8 mouse cellular contexts compared by ENCODE assay signal in genomic region chr19:6061021-6061533, GRCm38 (mm10). TPM values are rescaled to one million over a fixed set of nuclear protein-coding genes. Genes with fewer than 3 reads are reported as not detected.
DNase-seq lines count a peak whose midpoint lies in the region; ATAC-seq and TF ChIP-seq lines count a peak whose summit lies in the region.

Znhit2 (plus strand) TSS chr19:6061192.

- H3K4me1 ChIP-seq in heart, embryonic 13.5 days = peaks cover 38% of the 10 kb centered on the region
- peaks cover 58% of the 10 kb centered on the region for H3K4me1 ChIP-seq in liver, embryonic 12.5 days
- H3K4me1 ChIP-seq in stomach, postnatal 0 days (replicated peaks; ENCODE audit: control insufficient read depth, insufficient read depth) = peaks cover 5% of the 10 kb centered on the region

- under 1% methylated on average over 58 of the region's 58 CpGs for WGBS in heart, embryonic 13.5 days
- WGBS in liver, embryonic 12.5 days (ENCODE audit: insufficient replicate concordance) = under 1% methylated on average over 58 of the region's 58 CpGs
- WGBS in stomach, postnatal 0 days = under 1% methylated on average over 58 of the region's 58 CpGs

- no peaks in the 10 kb centered on the region for H3K27me3 ChIP-seq in heart, embryonic 13.5 days (replicated peaks)
- no peaks in the 10 kb centered on the region for H3K27me3 ChIP-seq in liver, embryonic 12.5 days (replicated peaks)
- H3K27me3 ChIP-seq in stomach, postnatal 0 days (ENCODE audit: control insufficient read depth, insufficient read depth, low read length) = no peaks in the 10 kb centered on the region

- no peak; the same call in 1 of the 2 replicates for TF ChIP-seq CTCF in stomach, postnatal 0 days (IDR thresholded peaks at IDR 0.05; ENCODE audit: low read depth)

- no peaks in the 10 kb centered on the region for H3K9me3 ChIP-seq in heart, embryonic 13.5 days
- no peaks in the 10 kb centered on the region for H3K9me3 ChIP-seq in liver, embryonic 12.5 days (replicated peaks)
- no peaks in the 10 kb centered on the region for H3K9me3 ChIP-seq in stomach, postnatal 0 days (ENCODE audit: control insufficient read depth, low read length)

- H3K9ac ChIP-seq in heart, embryonic 13.5 days = peak within 1 kb of the TSS; percentile 98
- H3K9ac ChIP-seq in liver, embryonic 12.5 days = peak within 1 kb of the TSS; percentile 96
- peak within 1 kb of the TSS; percentile 90 for H3K9ac ChIP-seq in stomach, postnatal 0 days (ENCODE audit: low read length)

- DNase-seq in CD4-positive, CD25-positive, alpha-beta regulatory T cell, adult 2 months (ENCODE audit: low read depth, low spot score) = peak; percentile 96
- peak; percentile 91 for DNase-seq in brain, embryonic 18.5 days (ENCODE audit: low read depth, low spot score)
- DNase-seq in kidney, postnatal 10 days = peak; percentile 96
- DNase-seq in natural killer cell, adult 2 months (ENCODE audit: low spot score in 2 of 2) = peak; percentile 92 to 93
- peak; percentile 95 for DNase-seq in stomach, postnatal 0 days (ENCODE audit: low spot score)

- peak within 1 kb of the TSS; percentile 93 for H3K4me2 ChIP-seq in heart, embryonic 13.5 days
- H3K4me2 ChIP-seq in liver, embryonic 12.5 days = peak within 1 kb of the TSS; percentile 100
- peak within 1 kb of the TSS; percentile 96 for H3K4me2 ChIP-seq in stomach, postnatal 0 days (replicated peaks; ENCODE audit: low read depth)

- peak within 1 kb of the TSS; percentile 95 for H3K27ac ChIP-seq in heart, embryonic 13.5 days (replicated peaks)
- peak within 1 kb of the TSS; percentile 99 for H3K27ac ChIP-seq in liver, embryonic 12.5 days
- H3K27ac ChIP-seq in stomach, postnatal 0 days (replicated peaks) = peak within 1 kb of the TSS; percentile 96

- peak; percentile 85 for ATAC-seq in erythroid progenitor cell, adult 5-6 weeks (replicated peaks; ENCODE audit: low FRiP score, poor library complexity, severe bottlenecking)
- ATAC-seq in heart, embryonic 13.5 days (ENCODE audit: extremely low read depth, insufficient number of reproducible peaks, low FRiP score, low TSS enrichment) = peak; percentile 54; the same call in 1 of the 2 replicates
- peak; percentile 74 for ATAC-seq in liver, embryonic 12.5 days
- peak; percentile 72 for ATAC-seq in stomach, postnatal 0 days (ENCODE audit: low FRiP score, low TSS enrichment)

- H3K4me3 ChIP-seq in heart, embryonic 13.5 days = peak within 1 kb of the TSS; percentile 91
- H3K4me3 ChIP-seq in liver, embryonic 12.5 days = peak within 1 kb of the TSS; percentile 92
- H3K4me3 ChIP-seq in stomach, postnatal 0 days (ENCODE audit: low read depth, low read length) = peak within 1 kb of the TSS; percentile 83

- peaks cover 18% of the 10 kb centered on the region for H3K36me3 ChIP-seq in heart, embryonic 13.5 days
- peaks cover 34% of the 10 kb centered on the region for H3K36me3 ChIP-seq in liver, embryonic 12.5 days
- H3K36me3 ChIP-seq in stomach, postnatal 0 days (ENCODE audit: control insufficient read depth, insufficient read depth, low read length) = no peaks in the 10 kb centered on the region

- TF ChIP-seq EP300 in stomach, postnatal 0 days (optimal IDR thresholded peaks at IDR 0.05) = peak; percentile 53

RNA-seq across cellular contexts. Expression of gene Znhit2, which starts in this region (rescaled TPM):
- total RNA-seq in erythroid progenitor cell, adult 5-6 weeks (2015; ENCODE audit: low replicate concordance) = 5.9 and 7.2 TPM in 2 replicates
- total RNA-seq in erythroid progenitor cell, adult 5-6 weeks (2017; ENCODE audit: low replicate concordance) = 3.0 and 5.7 TPM in 2 replicates
- 21.1 and 23.1 TPM in 2 replicates for polyA plus RNA-seq in heart, embryonic 13.5 days (2015; fragmentation: Nextera tagmentation; extraction: Ambion mirVana)
- 31.1 and 31.8 TPM in 2 replicates for polyA plus RNA-seq in liver, embryonic 12.5 days (2016; fragmentation: Nextera tagmentation; extraction: Ambion mirVana)
- polyA plus RNA-seq in stomach, postnatal 0 days (2015; fragmentation: Nextera tagmentation; extraction: Ambion mirVana) = 31.8 and 33.2 TPM in 2 replicates

Comparison
In these comparisons a context has a peak if more than half of its experiments do, and no peak if none do; other contexts are left out.
1. Peak in every context shown above with its lines: DNase-seq, ATAC-seq, H3K4me3 ChIP-seq and H3K27ac ChIP-seq.